Mouse (Mus musculus) c-Kit-positive CD71-positive TER-119-positive erythroid progenitor cells, embryonic 14.5 days (primary cell): Measurements from ENCODE around the gene Trmt6.

Experiments
- DNase-seq: peaks from one replicate; pipeline ENCODE4 v3.0.0-alpha.2; 2013; ENCODE audit warnings: low spot score

The Trmt6 gene

GRCm38 (mm10) chr2:132815608-132816314 lies at the start of gene Trmt6, which contains the start of gene Mcm8:
Trmt6 (minus strand) TSS chr2:132816055.
Mcm8 (plus strand) TSS chr2:132816141.
- peak; percentile 98 for DNase-seq

DNA sequence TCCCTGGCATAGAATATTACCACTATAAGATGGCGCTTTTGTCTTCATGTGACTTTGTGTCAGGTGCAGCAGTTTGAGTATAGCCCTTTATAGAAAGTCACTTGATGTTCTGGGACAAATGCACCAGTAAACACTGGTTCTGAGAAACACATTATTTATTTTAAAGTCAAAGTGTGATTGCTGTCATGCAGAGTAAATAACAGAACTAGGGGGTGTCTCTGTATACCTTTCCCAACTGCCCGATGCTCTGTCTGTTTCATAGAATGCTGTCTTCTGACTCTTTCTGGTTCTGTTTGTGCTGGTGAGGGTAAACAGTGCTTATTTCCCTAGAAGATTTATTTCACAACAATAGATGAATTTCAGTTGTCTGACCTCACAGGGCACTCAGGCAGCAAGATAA lies 47.5 kb upstream of the Trmt6 start:
- DNase-seq: no peak

GRCm38 (mm10) chr2:132861456-132861855 lies 45.6 kb upstream of the Trmt6 start:
- DNase-seq: no peak

- no peak for DNase-seq
Observed at GRCm38 (mm10) chr2:132860435-132860834, 44.6 kb upstream of the Trmt6 start.

DNA sequence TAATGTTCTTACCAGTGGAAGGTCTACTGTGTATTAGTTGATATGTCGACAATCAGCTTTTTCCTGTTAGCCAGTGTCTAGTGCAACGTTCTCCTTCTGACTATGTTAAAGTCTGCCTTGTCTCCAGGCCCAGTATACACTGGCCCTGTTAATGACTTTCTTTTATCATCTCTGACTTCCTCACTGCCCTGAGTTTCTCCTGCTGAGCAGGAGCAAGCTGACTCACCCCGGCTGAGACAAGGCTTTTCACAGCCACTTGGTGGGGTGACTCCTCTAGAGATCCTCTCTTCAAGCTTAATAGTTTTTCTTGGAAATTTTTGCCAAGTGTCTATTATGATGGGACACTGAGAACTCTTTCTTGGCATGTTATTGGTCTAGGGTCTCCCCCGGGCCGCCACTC lies 40.5 kb upstream of the Trmt6 start:
- DNase-seq: no peak

GRCm38 (mm10) chr2:132853051-132853450 lies 37.2 kb upstream of the Trmt6 start:
- DNase-seq: no peak

GRCm38 (mm10) chr2:132849141-132849540 lies 33.3 kb upstream of the Trmt6 start:
- DNase-seq: no peak

DNA sequence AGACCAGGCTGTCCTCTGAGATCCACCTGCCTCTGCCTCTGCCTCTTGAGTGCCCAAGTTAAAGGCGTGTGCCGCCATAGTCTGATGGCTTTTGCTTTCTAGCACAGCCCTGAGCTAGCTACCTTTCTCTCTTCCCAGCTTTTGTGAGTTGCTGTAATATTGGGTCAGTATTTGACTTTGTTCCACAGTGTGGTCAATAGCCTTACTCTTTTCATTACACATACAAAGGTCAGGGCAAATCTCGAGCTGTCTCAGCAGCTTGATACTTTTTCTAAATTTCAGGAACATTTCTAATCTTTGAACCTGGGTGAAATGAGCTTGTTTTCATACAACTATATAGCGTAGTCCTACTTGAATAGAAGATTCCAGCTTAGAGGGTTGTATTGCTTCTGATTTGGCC lies 32.5 kb upstream of the Trmt6 start:
- no peak for DNase-seq

DNA sequence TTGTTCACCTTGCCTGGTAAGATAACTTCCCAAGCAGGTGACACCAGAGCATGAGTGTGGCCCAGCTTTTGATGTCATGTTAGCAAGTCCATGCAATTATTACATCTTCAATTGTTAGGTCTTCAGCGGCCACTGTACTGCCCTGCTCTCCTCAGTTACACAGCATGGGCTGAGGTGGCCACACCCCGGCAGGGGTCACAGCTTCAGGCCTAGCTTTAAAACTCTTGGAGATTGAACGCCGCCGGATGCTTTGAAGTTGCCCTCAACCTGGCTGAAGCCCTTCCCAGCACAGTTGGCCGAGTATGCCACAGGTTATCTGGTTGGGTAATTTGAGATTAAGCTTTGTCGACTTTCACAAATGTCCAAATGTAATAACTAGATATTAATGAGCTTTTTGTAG lies 31.7 kb upstream of the Trmt6 start:
- no peak for DNase-seq

- peak; percentile 93 for DNase-seq
Observed at GRCm38 (mm10) chr2:132846407-132847358, 30.8 kb upstream of the Trmt6 start, which contains the start of gene Crls1. Crls1 (plus strand) TSS chr2:132846666.

DNA sequence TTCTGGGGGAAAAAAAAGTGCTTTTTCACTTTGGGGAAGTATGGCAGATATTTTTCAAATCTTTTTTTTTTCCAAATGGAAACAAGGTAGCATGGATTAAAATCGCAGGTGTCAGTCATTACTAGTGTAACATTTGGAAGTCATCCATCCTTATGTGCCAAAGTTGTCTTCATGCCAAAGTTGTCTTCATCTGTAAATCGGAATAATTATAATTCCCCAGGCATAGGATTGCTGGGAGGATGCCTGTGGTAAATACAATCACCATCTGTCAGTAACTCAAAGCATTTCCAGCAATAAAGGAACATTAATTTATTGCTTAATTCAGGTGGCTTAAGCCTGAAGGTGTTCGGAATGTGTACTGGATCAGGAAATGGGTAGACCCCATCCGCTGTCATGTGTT lies 25.2 kb upstream of the Trmt6 start:
- DNase-seq: no peak

DNA sequence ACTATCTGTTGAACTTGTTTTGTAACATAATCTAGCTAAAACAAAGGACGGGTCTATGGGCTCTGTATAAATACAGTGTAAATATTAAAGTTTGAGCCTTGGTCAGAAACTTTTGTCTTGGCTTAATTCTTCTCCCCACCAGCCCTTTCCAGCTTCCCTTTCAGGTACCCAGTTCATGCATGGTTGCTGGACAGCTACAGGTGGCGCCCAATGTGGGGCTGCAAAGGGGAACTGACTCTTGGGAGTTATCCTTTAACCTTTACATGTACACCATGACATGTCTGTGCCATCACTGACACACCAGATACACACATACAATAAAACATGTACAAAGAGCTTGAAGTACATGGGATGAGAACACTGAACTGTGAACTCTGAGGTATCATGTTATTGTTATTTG lies 12.9 kb downstream of the Trmt6 start:
- DNase-seq: no peak

DNA sequence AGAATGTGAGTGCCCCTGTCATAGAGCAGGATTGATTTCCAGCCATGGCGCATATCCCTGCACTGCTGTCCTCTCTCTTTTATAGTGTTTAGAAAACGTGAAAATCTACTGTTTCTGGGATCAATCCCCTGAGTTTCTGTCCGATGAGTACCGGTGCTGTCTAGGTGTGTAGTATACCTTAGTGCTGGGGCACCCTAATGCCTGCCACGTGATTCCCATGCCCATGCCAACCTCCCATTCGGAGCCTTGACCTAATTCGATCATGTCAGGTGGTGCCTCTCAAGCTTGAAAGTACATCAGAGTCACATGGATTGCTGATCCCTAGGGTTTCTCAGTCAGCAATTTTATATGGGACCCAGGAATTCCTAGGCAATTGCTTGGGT lies 21.7 kb downstream of the Trmt6 start:
- DNase-seq: no peak

- DNase-seq: no peak
Observed at GRCm38 (mm10) chr2:132793441-132794203, 22.2 kb downstream of the Trmt6 start.

DNA sequence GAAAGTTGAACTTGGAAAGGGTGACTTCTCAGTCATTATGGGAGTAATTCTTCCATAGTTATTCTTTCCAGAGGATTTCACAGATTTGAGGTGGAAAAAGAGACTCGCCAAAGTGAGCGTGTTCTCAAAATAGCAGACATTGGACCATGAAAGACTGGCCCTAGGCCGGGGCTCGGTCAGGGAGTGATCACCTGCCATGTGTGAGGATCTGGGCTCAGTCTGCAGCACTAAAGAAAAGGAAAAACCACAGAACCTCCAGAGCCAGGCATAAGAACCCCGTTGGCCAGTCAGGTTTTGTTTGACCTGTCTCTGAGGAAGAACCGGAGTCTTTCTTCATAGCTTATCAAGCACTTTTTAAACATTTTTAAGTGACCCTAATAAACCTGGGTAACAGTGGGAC lies 31.8 kb downstream of the Trmt6 start:
- DNase-seq: no peak

DNA sequence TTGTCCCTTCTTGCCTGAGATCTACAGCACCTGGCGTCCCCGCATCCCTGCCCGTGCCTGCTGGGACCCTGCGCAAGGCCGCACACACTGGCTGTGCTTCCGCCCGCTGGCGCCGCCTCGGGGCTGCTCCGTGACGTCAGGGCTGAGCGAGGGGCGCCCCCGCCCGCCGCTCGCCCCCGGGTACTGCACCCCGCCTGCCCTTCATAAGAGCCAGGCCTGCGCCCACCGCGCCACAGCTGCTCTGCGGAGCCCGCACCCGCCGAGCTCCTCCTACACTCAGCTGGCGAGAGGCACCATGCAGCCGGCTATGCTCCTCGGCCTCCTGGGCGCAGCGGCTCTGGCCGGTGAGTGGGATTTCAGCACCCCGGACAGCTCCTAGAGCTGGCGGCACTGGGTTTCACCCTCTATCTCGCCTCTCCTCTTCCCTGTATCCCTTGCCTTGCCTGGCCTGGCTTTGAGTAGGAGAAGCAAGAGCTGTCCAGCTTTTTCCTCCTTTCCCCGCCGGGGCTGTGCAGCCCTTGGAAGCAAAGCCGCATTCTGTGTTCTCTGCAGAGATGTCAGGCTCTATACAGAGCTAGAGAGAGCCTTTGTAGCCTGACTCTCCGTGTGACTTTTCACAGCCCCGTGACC lies 34.3 kb downstream of the Trmt6 start:
- DNase-seq: peak; percentile 52

- DNase-seq: no peak
Observed at GRCm38 (mm10) chr2:132780978-132781377, 34.9 kb downstream of the Trmt6 start, which contains the start of gene Chgb. Chgb (plus strand) TSS chr2:132781278.

DNA sequence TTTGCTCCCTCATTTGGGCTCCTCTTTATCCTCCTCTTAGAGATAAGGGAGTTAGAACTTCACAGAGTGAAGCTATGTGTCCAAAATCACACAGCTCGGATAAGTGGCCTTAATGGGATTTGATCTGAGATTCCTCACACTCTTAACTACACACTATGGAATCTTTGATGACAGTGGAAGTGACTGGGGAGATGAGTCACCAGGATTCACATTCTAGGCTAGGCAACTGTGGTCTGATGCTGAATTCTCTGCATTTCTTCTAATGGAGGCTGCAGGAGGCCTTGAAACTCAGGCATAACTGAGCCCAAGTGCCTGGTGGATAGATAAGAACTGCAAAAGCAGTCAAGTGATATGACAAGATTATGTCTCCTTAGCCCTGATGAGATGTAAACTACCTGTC lies 45.0 kb downstream of the Trmt6 start:
- no peak for DNase-seq

DNA sequence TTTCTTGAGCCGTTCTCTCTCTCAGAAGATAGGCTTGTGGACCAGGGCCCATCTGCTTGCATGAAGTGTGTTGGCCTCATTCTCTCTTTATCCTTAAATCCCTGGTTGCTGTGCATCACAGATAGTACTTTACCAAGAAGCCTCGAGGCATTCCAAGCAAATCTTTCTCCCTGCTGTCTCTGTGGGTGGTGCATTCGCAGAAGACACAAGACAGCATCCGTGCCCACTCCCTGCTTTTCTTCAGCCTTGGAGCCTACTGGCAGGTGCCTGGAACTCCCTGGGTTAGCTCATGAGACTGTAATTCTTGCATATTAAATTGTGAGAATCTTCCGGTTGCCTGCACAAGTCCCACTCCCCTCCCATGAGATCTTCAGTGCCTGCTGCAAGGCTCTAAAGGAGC lies 57.9 kb downstream of the Trmt6 start:
- no peak for DNase-seq
